Mouse (Mus musculus) induced T-regulatory cell, adult 2 months (primary cell): ENCODE measurements around the gene Arsb.

Experiments used
- DNase-seq: peaks from one replicate; pipeline ENCODE4 v3.0.0-alpha.2; 2012; ENCODE audit warnings: low read depth

Arsb gene

DNA sequence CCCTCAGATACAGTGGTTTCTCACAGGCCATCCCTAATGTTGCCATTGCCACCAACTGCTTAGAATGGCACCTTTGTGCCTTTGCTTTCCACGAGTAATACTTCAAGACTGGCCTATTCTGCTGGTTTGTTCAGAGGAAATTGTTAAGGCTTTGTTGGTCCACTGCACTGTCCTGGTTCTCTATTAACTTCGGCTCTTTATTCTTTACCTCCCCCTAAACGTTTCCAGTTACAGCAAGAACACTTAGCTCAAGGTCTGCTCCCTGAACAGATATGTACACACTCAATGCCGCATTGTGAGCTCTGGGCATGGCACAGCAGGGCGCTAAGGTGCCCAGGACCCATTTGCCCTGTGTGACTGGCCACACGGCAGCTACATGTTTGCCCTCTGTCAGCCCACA, 119.8 kb downstream of the Arsb start:
- no peak for DNase-seq

DNA sequence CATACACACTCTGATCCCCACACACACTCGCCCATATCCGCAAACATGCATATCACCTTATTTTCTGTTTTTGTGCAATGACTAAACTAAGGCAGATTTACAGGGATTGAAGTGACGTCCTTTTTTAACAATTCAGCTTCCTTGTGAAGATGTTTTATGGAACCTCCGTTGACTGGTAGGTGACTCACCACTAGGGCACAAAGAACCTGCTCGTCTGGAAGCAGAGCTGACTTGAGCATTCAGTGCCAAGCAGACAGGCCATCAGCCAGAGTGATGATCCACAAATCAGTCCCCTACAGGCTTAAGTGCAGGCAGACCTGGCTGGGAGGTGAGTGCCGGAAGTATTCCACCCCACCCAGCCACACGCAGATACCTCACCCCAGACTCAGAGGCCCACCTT, 120.7 kb downstream of the Arsb start:
- DNase-seq: no peak

DNA sequence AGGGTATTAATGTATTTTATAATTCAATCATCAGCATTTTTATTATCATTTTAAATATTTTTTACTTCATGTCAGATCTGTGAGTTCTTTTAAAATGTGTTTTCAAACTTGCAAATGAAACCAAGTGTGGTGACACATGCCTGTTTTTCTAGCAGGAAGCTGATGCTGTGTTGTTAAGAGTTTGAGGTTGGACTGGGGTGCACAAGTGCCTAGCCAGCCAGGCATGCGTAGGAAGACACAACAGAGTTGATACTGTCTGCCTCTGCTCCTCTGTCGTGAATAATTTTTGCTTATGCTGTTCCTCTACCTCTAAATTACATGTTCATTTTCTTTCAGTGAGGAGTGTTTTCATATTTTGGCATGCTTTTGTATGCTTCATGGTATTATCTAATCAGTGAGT, 122.7 kb downstream of the Arsb start:
- DNase-seq: peak; percentile 60

DNA sequence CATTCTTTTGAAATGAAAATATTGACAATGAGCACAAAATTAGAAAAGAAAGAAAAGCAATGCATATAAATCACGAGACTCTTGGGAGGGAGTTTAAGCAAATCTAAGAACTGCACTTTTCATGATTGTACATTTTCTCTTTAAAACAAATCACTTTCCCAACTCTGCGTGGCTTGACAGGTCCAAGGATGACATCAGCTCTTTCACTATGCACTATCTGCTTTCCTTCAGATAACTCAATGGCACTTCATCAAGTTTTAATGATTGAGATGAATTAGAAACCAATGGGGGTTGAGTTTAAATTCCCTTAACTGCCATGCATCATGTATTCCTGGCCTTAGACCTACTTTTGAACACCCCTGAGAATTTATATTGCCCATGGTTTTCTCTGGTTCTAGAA, 124.0 kb downstream of the Arsb start:
- no peak for DNase-seq

DNA sequence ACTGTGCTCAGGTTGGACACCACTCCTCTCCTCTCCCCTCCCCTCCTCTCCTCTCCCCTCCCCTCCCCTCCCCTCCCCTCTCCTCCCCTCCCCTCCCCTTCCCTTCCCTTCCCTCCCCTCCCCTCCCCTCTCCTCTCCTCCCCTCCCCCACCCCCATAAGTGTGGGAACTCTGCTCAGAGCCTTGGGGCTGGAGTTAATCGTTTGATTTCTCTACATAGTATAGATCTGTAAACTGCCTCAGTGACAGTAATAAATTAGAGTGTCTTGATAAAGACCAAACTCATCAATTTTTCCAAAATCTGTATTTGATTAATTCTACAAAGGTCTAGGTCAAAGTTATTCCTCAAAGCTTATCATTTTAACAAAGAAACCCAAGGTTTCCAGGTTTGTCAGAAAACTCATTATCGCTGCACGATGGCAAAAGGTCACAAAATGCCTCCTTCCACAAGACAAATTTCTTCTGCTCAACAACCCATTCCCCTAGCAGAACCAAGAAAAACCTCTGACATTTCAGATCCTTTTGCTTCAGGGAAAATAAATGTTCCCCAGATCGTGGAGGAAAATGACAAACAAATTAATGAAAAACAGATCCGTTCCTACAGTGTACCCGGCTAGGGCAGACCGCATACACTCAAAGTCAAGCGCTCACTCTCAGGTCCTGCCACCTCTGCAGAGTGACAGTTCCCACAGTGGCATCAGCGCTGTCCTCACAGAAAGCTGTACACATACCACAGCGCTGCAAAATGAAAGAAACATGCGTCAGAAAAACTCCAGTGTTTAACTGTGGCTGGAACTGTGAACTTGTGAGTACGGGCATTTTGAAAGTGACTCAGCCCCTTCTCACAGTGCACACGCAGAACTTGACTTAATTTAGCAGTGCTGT, 126.8 kb downstream of the Arsb start:
- peak; percentile 75 for DNase-seq

DNA sequence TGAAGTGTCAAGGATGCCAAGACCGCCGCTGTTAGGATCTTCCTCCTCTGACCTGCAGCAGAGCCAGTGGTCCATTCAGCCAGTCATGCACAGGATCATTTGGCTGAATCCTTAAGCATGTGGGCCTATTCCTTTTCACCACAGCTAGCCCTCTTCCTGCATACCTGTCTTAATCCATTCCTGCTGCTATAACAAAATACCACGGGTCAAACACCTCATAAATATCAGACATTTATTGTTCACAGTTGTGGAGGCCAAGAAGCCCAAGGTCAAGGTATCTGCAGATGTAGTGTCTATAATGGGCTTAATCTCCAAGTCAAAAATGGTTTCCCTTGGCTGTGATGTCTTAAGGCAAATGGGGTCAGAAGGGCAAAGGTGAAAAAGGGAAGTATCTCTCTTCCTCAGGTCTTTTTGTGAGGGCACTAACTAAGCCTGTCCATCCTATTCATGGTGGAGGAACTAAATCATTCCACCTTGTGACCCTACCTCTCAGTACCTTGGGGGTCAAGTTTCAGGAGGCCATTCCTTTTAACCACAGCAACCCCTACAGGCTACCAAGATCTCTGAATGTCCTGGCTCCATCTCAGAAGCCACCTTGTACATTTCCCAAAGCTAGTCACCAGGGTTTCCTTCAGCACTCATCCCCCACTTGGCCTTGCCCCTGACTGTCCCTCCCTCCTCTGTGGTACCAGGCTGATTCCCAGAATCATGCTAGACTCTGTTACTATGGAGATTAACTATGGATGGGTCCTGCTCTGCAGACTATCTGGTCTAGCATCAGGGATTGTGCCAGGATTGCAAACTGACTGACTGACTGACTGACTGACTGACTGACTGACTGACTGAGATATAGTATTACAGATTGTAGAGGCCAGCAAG, 128.2 kb downstream of the Arsb start:
- no peak for DNase-seq

DNA sequence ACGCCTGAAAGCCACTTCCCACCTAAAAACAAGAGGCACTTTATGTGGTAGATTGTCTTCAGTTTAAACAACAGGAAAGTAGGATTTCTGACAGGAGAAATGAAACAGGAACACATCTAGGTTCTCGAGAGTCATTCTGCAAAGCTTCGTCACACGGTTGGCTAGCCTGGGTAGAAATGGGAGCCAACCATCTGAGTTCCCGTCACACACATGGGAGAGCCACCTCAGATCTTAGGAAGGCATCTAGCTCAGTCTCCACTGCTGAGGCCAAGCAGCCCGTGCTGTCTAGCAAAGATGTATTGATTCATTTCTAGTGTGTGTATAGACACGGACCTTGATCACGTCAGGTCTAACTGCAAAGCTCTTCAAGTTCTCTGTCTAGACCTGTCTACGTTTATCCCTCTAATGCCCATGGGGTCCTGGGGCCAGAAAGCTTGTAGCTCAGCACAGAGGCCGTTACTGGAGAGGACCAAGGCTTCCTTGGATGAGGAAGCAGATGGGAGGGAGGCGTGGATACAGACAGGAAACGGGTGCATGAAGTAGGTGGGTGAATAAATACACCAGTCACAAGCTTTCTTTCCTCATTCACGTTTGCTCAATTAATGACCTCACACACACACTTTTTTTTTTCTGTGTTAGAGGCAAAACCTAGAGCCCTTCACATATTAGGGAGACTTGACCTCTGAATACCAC, 129.7 kb downstream of the Arsb start:
- DNase-seq: no peak

DNA sequence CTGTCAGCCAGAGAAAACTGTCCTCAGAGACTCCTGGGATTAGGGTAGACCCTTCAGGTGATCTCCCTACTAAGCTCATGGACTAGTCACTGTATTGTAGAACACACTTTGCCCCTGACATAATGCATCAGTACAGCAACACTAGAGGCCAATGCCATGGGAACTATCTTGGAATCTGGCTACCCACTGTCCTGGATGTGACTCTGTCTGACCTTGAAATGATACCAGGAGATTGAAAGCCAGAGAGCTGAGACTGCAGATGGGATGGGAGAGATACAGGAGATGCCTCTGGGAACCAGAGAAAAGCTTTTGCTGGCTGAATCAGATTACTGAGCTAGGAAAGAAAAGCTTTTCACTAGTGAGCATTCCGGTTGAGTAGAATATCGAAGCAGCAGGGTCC, 130.7 kb downstream of the Arsb start:
- DNase-seq: no peak

DNA sequence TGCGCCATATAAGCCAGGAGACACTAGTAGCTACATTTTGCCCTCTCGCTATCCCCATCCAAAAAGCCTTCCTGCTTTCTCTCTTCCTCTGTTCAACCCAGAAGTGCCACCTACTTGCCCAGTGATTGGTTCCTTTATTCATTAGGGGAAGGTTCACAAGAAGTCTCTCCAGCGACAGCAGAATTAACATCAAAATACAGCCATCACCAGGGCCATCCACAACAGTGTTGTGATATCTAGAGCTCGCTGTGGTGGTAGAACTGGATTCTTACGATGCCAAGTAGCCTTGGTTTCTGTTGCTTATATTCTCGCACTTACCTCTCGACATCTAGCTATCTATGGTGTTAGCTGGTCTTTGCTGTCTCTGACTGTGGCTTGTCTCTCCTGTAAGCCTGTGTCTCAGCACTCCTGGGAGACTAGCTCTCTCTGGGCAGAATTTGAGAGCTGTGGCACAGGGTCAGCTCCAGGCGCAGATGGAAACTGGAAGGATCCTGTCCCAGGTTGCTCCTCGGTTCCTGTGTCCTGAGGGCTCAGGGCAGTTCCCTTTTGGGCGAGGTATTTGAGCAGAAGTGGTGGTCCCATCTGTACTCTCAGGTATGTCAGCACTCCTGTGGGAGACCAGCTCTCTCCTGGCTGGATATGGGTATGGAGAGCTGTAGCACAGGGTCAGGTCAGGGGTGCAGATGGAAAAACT, 135.3 kb downstream of the Arsb start:
- DNase-seq: no peak

DNA sequence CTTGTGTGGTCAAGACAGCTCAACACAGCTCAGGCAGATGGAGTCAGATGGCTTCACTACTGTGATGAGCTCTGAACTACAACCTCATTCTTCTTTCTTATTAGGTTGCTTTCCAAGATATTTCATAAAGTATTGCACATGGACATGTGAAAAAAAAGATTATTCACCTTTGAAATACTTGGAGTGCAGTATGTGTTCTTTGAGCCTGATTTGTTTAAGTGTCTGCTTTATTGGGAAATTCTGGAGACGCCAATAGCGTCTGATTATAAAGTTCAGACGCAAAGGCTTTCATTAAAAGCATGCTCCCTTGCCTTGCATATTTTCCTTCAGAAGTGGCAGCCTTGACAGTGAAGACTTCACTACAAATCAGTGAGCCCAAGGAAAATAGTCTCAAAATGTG, 136.5 kb downstream of the Arsb start:
- DNase-seq: no peak

DNA sequence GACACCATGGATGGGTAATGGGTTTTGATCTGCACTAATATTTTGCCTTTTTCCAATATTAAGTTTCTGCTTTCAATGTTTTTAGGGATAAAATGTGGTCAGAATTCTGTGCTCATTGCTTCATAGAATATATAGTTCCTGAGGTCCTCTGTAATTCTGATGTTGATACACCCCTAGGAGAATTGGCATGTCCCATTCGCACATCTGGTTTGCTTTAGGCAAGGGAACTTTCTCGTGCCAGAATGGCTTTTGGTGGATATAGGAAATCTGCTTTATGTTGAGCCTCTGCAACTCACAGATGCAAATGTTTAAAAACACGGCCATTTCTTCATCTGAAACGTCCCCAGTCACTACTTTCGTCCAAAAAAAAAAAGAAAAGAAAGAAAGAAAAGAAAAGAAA, 138.4 kb downstream of the Arsb start:
- no peak for DNase-seq

DNA sequence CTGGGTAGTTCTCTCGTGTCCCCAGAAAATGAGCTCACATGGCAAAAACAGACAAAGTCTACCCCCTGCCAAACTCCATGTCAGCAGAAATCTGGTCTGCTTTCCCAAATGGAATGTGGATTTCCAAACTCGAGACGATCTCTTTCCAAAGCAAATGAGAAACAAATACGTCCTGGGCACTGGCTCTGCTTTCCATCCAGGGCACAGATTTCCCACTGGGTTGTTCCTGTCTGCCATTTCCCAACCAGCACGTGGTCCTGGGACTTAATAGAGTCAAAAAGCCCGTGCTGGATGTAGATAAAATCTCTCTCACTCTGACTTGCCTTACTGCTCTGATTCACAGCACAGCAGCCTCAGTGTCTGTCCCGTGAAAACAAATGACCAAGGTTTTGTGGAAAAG, 139.6 kb downstream of the Arsb start:
- DNase-seq: no peak

DNA sequence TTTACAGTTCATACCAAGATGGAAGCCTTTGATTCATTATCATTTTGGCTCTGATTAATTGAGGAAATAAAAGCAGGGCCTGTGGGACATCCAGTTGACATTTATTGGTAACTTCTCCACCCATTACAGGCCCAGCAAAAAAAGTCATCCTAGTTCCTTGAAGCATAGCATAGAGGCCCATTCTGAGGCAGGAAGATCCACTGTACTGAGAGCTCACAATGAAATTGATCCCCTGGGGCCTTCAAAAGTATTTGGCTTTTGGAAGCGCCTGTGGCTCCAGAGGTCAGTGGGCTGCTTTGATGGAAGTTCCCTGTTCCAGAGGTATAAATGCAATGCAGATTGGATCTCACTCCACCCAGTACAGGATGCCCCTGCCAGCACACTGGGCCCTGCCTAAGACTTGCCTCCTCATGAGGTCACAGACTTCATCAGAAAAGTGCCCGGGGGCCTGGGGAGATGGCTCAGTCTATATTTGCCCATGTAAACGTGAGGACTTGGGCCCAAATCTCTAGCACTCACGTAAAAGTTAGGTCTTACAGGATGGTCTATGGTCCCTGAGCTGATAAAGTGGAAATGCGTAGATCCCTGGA, 141.0 kb downstream of the Arsb start:
- DNase-seq: no peak

DNA sequence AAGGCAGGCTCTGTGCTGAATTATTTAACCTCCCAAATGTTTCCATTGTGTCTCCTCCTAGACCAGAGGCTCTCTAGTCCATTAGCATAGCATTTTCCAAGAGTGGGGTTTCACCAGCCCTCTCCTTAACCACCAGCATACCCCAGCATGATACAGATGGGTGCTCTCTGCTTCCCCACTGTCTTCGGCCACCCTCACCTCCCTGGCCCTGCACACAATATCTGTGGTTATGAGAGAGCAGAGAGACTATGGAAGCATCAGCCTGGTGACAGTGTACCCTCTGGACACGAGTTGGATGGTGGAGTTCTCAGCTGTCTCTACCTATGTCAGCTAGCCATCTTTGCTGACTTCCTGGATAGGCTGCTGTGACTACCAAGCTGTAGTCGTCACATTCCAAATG, 142.8 kb downstream of the Arsb start:
- DNase-seq: no peak

DNA sequence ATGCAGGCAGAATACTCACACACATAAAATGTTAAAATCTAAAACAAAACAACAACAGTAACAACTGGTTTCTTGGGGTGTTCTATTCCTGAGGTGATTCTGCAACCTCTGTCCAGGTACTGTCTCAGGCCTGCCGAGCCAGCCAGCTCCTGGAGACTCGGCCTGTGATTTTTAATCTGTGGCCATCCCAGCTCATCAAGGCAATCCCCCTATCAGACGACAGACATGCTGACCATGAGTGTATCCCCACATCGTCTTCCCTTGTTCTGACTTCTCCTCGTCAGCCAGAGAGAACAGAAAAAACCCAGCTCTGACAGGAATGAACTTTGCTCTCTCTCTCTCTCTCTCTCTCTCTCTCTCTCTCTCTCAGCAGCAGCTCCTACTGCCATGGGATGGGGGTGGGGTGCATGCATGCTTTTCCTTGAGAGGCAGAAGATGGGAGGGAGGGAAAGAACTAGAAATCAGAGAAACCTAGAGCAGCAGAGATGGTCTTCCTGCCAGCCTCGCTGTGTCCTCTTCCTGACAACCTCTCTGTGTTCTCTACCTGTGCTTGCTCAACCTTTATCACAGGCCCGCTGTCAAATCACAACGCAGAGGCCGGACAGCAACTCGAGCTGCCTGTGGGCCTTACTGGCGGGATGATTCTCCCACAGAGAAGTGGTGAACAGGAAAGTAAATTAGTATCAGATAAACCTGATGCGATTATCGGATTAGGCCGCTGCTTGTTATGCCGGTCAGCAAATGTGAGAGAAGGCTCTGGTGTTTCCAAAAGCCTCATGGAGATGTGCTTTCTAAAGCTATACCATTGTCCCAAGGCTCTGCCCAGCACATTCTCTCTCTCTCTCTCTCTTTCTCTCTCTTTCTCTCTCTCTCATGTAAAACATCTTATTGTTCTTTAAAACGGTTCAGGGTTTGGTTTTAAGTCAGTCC, 144.5 kb downstream of the Arsb start:
- no peak for DNase-seq

DNA sequence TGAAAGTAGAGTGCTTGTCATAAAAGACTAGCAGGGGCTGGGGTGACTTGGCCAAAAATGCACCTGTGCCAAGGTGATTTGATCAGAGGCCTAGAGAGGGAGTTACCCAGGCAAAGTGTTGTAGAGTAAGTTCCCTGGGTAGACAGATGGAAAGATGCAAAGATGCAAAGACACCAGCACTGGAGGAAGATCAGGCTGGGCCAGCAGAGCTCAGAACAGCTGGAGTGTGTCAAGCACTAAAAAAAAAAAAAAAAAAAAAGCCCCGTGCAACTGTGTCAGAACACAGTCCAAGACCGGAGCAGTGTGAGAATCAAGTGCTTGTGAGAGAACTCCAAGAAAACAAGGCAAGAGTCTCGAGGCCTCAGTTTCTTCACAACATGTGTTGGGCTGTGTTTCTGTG, 148.1 kb downstream of the Arsb start:
- DNase-seq: no peak

DNA sequence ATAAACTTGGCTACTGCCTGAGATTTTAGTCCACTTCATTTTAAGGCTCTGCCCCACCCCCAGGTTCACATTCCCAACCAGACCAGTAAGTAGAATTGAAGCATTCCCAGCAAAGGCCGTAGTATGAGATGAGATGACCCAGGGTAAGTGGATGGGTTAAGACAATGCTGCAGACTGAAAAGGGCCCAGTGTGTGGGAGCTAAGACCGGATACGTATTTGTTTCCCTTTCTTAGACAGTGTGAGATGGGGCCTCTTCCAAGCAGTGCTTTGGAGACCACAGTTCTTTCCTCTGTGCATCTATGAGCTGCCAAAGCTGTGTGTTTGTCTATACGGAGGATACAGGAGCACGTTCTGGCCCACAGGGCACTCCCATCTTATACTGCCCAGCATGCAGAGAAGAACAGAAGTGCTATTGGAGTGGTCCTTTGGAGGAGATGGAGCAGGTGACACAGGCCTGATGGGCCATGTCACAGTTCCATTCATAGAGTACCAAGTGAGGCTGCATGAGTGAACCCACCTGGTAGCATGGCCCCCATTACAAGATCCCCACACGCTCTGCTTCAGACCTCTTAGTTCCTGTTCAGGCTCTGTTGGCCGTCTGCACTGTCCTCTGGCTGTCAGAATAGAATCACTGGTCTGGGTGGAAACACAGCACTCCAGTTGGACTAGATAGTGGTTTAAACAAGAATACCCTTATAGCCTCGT, 148.8 kb downstream of the Arsb start:
- no peak for DNase-seq

DNA sequence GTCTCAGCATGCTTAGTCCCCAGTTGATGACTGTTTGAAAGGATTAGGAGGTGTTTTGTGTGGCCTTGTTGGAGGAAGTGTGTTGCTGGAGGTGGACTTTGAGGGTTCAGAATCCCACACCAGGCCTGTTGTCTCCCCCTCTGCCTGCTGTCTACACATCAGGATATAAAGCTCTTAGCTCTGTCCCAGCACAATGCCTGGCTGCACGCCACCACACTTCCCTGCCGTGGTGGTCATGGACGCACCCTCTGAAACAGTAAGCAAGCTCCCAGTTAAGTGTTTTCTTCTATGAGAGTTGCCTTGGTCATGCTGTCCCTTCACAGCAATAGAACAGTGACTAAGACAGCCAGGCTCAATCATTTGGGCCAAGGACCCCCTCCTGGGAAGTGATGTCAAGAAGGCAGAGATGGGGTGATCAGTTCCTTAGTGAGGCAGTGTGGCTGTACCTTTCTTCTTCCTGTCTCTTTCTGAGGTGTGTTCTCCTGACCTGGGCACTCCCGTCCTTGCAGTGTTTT, 149.4 kb downstream of the Arsb start:
- no peak for DNase-seq

DNA sequence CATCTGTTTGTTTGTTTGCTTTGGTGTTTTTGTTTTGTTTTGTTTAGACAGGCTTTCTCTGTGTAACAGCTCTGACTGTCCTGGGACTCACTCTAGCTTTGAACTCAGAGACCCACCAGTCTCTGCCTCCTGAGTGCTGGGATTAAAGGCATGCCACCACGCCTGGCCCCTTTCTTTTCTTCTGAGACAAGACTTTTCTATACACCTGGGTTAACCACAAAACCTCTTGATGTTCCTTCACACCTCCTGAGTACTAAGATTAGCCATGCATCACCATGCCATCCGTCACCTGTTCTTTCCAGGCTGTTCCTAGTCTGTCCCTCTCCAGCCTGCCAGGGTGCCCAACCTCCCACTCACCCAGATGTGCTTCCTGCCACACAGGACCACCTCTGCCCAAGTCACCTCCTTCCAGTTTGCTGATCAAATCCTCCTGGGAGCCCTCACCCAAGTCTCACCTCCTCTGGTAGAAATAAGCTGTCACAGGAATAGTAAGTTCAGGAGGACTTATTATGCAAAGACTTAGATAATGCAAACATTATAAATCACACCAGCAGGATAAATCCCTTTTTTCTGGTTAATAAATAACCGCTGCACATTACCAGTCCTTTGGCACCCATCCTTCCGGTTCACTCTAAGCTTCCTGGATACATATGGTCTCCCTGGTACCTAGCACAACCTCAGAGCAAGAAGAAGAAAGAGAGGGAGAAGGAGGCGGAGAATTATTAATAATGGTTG, 150.6 kb downstream of the Arsb start:
- DNase-seq: peak; percentile 20
